Mouse (Mus musculus) CH12.LX (cell line): ENCODE measurements at regions not wholly inside any gene's neighbourhood (a gene's known extent, or its start where the extent isn't known, plus 50 kb on each side); places are given as distances from the start of the nearest gene placed in this dataset.

Source experiments
- CTCF ChIP-seq, 2 experiments: IDR thresholded peaks in 1 of 2; conservative IDR thresholded peaks in 1 of 2; 2 replicates each; pipeline ENCODE4 v1.5.1; 2011 to 2012; ENCODE audit warnings: low read depth in 2 of 2, low read length in 2 of 2, improper control_type of control experiment in 1 of 2, inconsistent platforms in 1 of 2, mild to moderate bottlenecking in 1 of 2, moderate library complexity in 1 of 2
- E2F4 ChIP-seq: IDR thresholded peaks from 2 replicates; pipeline ENCODE4 v1.6.1; 2011; ENCODE audit warnings: low read depth, low read length, improper control_type of control experiment; ENCODE audit not compliant: insufficient replicate concordance
- ELF1 ChIP-seq: IDR thresholded peaks from 2 replicates; pipeline ENCODE4 v1.6.1; 2014; ENCODE audit warnings: low read depth, mild to moderate bottlenecking, inconsistent platforms, low read length, improper control_type of control experiment
- EP300 ChIP-seq: IDR thresholded peaks from 2 replicates; pipeline ENCODE4 v1.6.1; 2011; ENCODE audit warnings: low read length, improper control_type of control experiment
- ETS1 ChIP-seq: conservative IDR thresholded peaks from 2 replicates; pipeline ENCODE4 v1.6.1; 2012; ENCODE audit warnings: low read depth, mild to moderate bottlenecking, inconsistent platforms, low read length, improper control_type of control experiment, moderate library complexity
- MAFK ChIP-seq: IDR thresholded peaks from 2 replicates; pipeline ENCODE4 v1.6.1; 2011; ENCODE audit warnings: low read length, improper control_type of control experiment; ENCODE audit not compliant: insufficient replicate concordance
- MXI1 ChIP-seq: IDR thresholded peaks from 2 replicates; pipeline ENCODE4 v1.6.1; 2011; ENCODE audit warnings: mild to moderate bottlenecking, low read depth, low read length, improper control_type of control experiment
- NELFE ChIP-seq: IDR thresholded peaks from 2 replicates; pipeline ENCODE4 v1.6.1; 2011; ENCODE audit warnings: low read depth, low read length, improper control_type of control experiment
- POLR2A ChIP-seq: IDR thresholded peaks from 2 replicates; pipeline ENCODE4 v1.6.1; 2011; ENCODE audit warnings: low read depth, mild to moderate bottlenecking, improper control_type of control experiment, low read length
- POLR2AphosphoS2 ChIP-seq: IDR thresholded peaks from 2 replicates; pipeline ENCODE4 v1.6.1; 2011; ENCODE audit warnings: low read depth, low read length, improper control_type of control experiment
- RCOR1 ChIP-seq: conservative IDR thresholded peaks from 2 replicates; pipeline ENCODE4 v1.6.1; 2012; ENCODE audit warnings: low read depth, mild to moderate bottlenecking, inconsistent platforms, low read length, improper control_type of control experiment
- TBP ChIP-seq: conservative IDR thresholded peaks from 2 replicates; pipeline ENCODE4 v1.6.1; 2011; ENCODE audit warnings: low read depth, low read length, improper control_type of control experiment
- UBTF ChIP-seq: IDR thresholded peaks from 2 replicates; pipeline ENCODE4 v1.6.1; 2012; ENCODE audit warnings: low read depth, mild to moderate bottlenecking, inconsistent platforms, low read length, improper control_type of control experiment, moderate library complexity
- USF1 ChIP-seq: IDR thresholded peaks from 2 replicates; pipeline ENCODE4 v1.6.1; 2014; ENCODE audit warnings: low read depth, mild to moderate bottlenecking, inconsistent platforms, low read length, improper control_type of control experiment

- TF ChIP-seq E2F4, result no peak
- TF ChIP-seq NELFE, result no peak
- TF ChIP-seq EP300, result no peak
- no peak for TF ChIP-seq POLR2A
- TF ChIP-seq CTCF (conservative IDR thresholded peaks at IDR 0.05 in 1 of 2, IDR thresholded peaks at IDR 0.05 in 1 of 2; ENCODE audit: low read depth in 2 of 2, low read length in 2 of 2), result no peak
- TF ChIP-seq MXI1, result no peak
- TF ChIP-seq MAFK, result no peak
- no peak for TF ChIP-seq POLR2AphosphoS2
- TF ChIP-seq RCOR1, result no peak
- no peak for TF ChIP-seq USF1
- TF ChIP-seq ELF1, result no peak
- no peak for TF ChIP-seq TBP
- no peak for TF ChIP-seq ETS1
- TF ChIP-seq UBTF, result no peak
Observed at GRCm38 (mm10) chr4:105304166-105304565, 147.0 kb downstream of the Plpp3 start.
